Mouse (Mus musculus) ES-E14 (cell line): Measurements from ENCODE around the gene Tenm3. TPM values are rescaled to one million over a fixed set of nuclear protein-coding genes. Genes with fewer than 3 reads are reported as not detected.

Source experiments
- DNase-seq: peaks from one replicate; pipeline ENCODE4 v3.0.0-alpha.2; 2013; ENCODE audit warnings: low read depth, low spot score
- H3K27ac ChIP-seq: 2 replicates; pipeline ENCODE4 v1.5.1; 2012; ENCODE audit warnings: low read depth, mild to moderate bottlenecking, low read length, moderate library complexity, mixed read lengths; ENCODE audit not compliant: poor library complexity, insufficient read depth, severe bottlenecking
- H3K36me3 ChIP-seq: 2 replicates; pipeline ENCODE4 v1.6.1; 2012; ENCODE audit warnings: mild to moderate bottlenecking, low read length, moderate library complexity, mixed read lengths; ENCODE audit not compliant: control insufficient read depth, poor library complexity, insufficient read depth, severe bottlenecking
- H3K4me1 ChIP-seq, 2 experiments: fragments of 150-350 bp in 1 of 2; sonication (generic) in 1 of 2; 2 replicates each; pipeline ENCODE4 v1.6.1; 2012; ENCODE audit warnings: low read length in 2 of 2, mild to moderate bottlenecking in 1 of 2, mixed read lengths in 1 of 2; ENCODE audit not compliant: control insufficient read depth in 2 of 2, insufficient read depth in 2 of 2, poor library complexity in 1 of 2
- H3K4me3 ChIP-seq, 2 experiments: fragments of 150-350 bp in 1 of 2; sonication (generic) in 1 of 2; 2 replicates each; pipeline ENCODE4 v1.5.1; 2012; ENCODE audit warnings: low read length in 2 of 2, low read depth in 1 of 2, mild to moderate bottlenecking in 1 of 2, mixed read lengths in 1 of 2; ENCODE audit not compliant: insufficient read depth in 1 of 2, poor library complexity in 1 of 2, severe bottlenecking in 1 of 2
- H3K9ac ChIP-seq: 2 replicates; pipeline ENCODE4 v1.6.1; 2012; ENCODE audit warnings: low read depth, mild to moderate bottlenecking, low read length, mixed read lengths; ENCODE audit not compliant: poor library complexity, insufficient read depth, severe bottlenecking
- H3K9me3 ChIP-seq: fragments of 150-350 bp; sonication (generic); 2 replicates; pipeline ENCODE4 v1.6.1; 2012; ENCODE audit warnings: low read depth, mild to moderate bottlenecking, low read length; ENCODE audit not compliant: control insufficient read depth, insufficient read depth
- CHD2 ChIP-seq: IDR thresholded peaks from 2 replicates; pipeline ENCODE4 v1.6.1; 2014; ENCODE audit warnings: mild to moderate bottlenecking, low read depth, low read length, inconsistent platforms
- HCFC1 ChIP-seq: IDR thresholded peaks from 2 replicates; pipeline ENCODE4 v1.6.1; 2012; ENCODE audit warnings: low read length, inconsistent platforms, borderline replicate concordance; ENCODE audit not compliant: insufficient read depth
- MAFK ChIP-seq: IDR thresholded peaks from 2 replicates; pipeline ENCODE4 v1.6.1; 2014; ENCODE audit warnings: mild to moderate bottlenecking, low read depth, low read length, inconsistent platforms; ENCODE audit not compliant: insufficient read depth
- ZC3H11A ChIP-seq: IDR thresholded peaks from 2 replicates; pipeline ENCODE4 v1.6.1; 2012; ENCODE audit warnings: low read depth, mild to moderate bottlenecking, inconsistent platforms, low read length, borderline replicate concordance
- ZNF384 ChIP-seq: IDR thresholded peaks from 2 replicates; pipeline ENCODE4 v1.6.1; 2012; ENCODE audit warnings: low read depth, low read length, inconsistent platforms
- in situ Hi-C, 2 experiments: fragments of 600-800 bp; cut with MboI; formaldehyde crosslinking; loops; one replicate each; pipeline ENCODE4 v1.15.1; 2025; ENCODE audit warnings: low sequenced_read_pairs in 2 of 2, inconsistent platforms in 1 of 2; ENCODE audit not compliant: unreplicated experiment in 2 of 2
- total RNA-seq: library from RNA; depleted of rRNA; stranded (reverse); fragments of 300-350 nt; gene quantifications from 2 replicates; pipeline ENCODE4 v1.2.3, GENCODE M21; 2012

The Tenm3 gene
- total RNA-seq, 1 experiment = 33.5 TPM

- Histone ChIP-seq H3K4me1 (peaks cover 2 to 5% of the 10 kb centered on the region in 2 experiments; a peak in 3 of 4 replicates), H3K9ac (no peak overlapping the region), H3K9me3 (no peaks in the 10 kb centered on the region), H3K4me3 (no peak overlapping the region), H3K36me3 (peaks cover 2% of the 10 kb centered on the region; the same call in 1 of the 2 replicates), H3K27ac (peak overlapping the region; percentile 93)
- no peak for DNase-seq
- in situ Hi-C loops = no loop called here
- TF ChIP-seq ZNF384 (no peak), HCFC1 (no peak), MAFK (no peak), CHD2 (no peak), ZC3H11A (no peak)
Observed at GRCm38 (mm10) chr8:48177876-48178275, 665.9 kb downstream of the Tenm3 start.
